Mouse (Mus musculus) adipocyte (in vitro differentiated cells): ENCODE data around the gene Has3.
"Not testable (repeated sequence)": the region's sequence is repeated elsewhere in the genome, so short reads cannot be mapped to it uniquely, and the experiment has no call there.

Experiments
- DNase-seq: peaks from one replicate; pipeline ENCODE4 v3.0.0-alpha.2; 2016; ENCODE audit warnings: low spot score

The Has3 gene

GRCm38 (mm10) chr8:106870051-106870450, at the start of gene Has3:
Gene Has3, plus strand, starts transcription at chr8:106870242.
- no peak for DNase-seq

GRCm38 (mm10) chr8:106820553-106821515, 49.2 kb upstream of the Has3 start:
- no peak for DNase-seq

GRCm38 (mm10) chr8:106828921-106829320, 41.1 kb upstream of the Has3 start:
- DNase-seq, result no peak

DNA sequence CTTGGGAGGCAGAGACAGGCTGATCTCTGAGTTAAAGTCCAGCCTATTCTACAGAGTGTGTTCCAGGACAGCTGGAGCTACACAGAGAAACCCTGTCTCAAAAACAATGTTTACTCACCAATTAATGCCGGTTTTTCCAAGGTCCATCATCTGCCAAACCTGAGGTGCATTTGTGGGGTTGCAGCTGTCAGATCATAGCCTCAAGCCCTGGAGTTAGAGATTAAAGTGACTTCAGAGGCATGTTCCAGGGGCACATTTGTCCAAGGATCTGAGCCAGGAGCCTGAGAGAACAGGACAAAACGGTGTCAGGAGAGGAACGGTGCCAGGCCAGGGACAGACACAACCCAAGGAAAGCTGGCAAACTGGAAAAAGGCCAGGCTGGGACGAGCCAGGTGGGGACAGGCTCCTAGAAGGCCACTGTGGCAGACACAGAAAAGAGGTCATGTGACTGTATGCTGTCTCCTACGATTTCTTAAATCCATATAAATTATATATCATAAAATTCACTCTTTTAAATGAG, 40.5 kb upstream of the Has3 start:
- no peak for DNase-seq

- no peak for DNase-seq
Measured at GRCm38 (mm10) chr8:106834899-106835298, 35.1 kb upstream of the Has3 start.

- DNase-seq, result no peak
Measured at GRCm38 (mm10) chr8:106836525-106836924, 33.5 kb upstream of the Has3 start.

DNA sequence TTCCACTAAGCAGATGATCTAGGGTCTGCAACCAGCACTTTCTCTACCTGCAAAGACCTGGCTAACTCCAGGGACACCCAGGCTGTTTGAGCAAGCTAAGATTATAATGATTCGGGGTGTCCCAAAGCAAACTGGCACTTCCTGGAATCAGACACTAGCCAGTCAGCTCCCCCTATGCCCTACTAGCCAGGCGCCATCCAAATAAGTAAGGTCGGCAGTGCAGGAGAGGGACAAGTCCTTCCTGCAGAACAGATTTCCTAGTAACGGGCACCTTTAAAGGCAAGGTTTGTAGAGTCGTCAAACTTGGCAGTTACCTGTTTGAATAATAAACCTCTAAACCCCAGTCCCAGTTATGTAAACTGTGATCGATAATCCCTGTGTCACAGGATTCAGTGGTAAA, 31.2 kb upstream of the Has3 start:
- no peak for DNase-seq

DNA sequence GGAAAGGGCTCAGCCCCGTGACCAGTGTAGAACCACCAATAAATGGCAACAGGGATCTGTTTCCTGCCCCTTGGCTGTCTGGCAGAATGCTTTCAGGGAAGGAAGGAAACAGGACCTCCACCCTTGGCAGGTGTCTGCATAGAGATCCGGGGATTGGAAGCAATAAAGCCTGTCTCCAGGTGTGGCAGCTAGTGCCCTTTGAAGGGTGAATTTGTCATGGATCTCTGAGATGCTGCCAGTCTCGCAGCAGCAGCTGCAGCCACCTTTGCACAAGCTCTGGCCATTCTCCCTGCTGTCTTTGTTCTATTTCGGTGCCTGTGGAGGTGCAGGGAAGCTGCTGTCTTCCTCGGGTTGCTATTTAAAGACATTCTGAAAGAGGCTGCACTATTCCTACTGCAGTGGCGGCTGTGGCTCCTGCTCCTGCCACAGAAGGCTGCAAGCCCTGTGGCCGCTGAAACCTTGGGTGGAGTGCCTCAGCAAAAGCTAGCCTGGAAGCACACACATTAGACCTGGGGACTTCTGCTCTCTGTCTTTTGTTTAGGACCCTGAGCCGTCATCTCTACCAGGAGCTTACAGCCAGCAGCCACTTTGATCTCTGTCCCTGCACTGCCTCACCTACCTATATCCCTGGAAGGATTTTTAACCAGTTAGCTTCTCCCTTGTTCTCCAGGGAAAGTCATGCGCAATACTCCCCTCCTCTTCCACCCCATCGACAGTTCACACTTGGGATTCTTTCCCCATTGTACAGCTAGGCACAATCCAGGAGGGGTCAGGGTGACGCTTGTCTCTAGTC, 30.6 kb upstream of the Has3 start:
- no peak for DNase-seq

DNA sequence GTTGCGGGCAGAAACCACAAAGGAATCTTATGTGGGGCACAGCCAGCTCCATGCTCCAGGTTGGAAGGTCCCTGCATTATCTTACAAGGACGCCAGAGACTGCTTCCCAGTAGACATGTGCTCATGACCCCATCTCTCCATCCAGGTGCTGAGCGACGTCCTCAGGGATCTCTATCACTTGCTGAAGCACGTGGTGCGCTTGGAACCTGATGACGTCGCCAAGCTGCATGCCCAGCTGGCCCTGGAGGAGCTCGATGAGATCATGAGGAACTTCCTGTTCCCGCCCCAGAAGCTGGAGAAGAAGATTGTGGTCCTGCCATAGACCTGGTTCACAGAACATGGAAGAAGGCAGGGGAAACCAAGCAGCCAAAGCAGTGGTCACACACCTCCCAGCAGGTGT, 20.0 kb upstream of the Has3 start:
- no peak for DNase-seq

DNA sequence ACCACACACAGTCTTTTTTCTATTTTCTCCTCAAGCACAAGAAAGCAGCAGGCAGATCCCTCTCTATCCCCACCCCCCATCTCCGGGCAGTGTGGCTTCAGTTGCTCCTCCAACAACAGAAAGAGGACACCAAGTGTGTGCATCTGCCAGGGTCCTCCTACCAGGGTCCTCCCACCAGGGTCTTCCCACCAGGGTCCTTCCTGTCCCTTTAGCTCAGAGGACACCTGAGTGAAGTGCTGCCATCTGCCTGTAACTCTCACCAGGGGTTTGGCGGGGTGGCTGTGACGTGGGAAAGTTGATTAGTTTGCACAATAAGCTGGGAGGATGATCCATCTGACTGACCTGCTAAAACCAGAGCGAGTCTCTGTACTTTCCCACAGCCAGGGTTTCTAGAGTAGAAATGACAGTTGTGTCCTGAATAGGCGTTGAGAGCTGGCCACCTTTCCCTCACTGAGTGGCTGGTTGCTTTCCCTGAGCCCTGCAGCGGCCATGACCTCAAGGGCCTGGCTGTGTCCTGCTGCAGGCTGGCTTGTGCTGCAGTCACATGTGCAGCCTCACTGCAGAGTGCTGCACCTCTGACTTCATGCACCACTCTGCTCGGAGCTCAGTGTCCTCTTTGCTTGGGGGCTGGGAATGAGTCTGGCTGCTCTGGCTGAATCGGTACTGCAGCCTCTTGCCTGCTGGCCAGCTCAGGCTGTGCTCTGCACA, 15.4 kb upstream of the Has3 start:
- peak; percentile 86 for DNase-seq

- DNase-seq, result no peak
Measured at GRCm38 (mm10) chr8:106855242-106855562, 14.8 kb upstream of the Has3 start.

- no peak for DNase-seq
Measured at GRCm38 (mm10) chr8:106862845-106863244, 7.2 kb upstream of the Has3 start.

GRCm38 (mm10) chr8:106865354-106865753, 4.7 kb upstream of the Has3 start:
- no peak for DNase-seq

GRCm38 (mm10) chr8:106870537-106871327, 690 bp downstream of the Has3 start:
- no peak for DNase-seq

- no peak for DNase-seq
Measured at GRCm38 (mm10) chr8:106871328-106871926, 1.4 kb downstream of the Has3 start.

- no peak for DNase-seq
Measured at GRCm38 (mm10) chr8:106871931-106872371, 1.9 kb downstream of the Has3 start.

- no peak for DNase-seq
Measured at GRCm38 (mm10) chr8:106872454-106873034, 2.5 kb downstream of the Has3 start.

GRCm38 (mm10) chr8:106880121-106880707, 10.2 kb downstream of the Has3 start:
- DNase-seq, result no peak

GRCm38 (mm10) chr8:106884094-106884493, 14.1 kb downstream of the Has3 start:
- DNase-seq, result not testable (repeated sequence)

DNA sequence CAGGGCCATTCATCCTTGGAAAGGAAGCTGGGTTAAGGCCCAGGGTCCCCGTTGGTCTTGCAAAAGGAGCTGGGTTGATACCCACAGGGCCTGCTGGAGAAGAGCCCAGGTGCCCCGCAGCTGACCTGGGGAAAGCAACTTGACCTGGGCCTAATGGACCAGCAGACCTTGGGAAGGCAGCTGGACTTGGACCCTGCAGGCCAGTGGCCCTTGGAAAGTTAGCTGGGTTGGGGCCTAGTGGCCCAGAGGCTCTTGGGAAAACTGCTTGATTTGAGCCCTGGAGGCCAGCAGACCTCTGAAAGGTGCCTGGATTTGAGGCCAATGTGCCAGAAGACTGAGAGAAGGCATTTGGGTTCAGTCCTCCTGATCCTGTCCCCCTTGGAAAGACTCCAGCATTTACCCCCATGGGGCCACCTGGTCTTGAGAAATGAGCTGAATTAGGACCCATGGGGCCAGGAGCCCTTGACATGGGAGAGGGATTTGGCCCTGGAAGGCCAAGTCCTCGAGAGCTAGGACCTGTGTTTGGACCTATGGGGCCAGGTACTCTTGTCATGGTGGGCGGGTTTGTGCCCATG, 14.9 kb downstream of the Has3 start:
- not testable (repeated sequence) for DNase-seq
